Mouse (Mus musculus): Measurements from ENCODE around the gene Olfr804.

The Olfr804 gene

GRCm38 (mm10) chr10:129702910-129703309 is at the start of gene Olfr804:
Gene Olfr804 (plus strand): TSS chr10:129703210.
- DNase-seq (ENCODE audit: low spot score): no peak

DNA sequence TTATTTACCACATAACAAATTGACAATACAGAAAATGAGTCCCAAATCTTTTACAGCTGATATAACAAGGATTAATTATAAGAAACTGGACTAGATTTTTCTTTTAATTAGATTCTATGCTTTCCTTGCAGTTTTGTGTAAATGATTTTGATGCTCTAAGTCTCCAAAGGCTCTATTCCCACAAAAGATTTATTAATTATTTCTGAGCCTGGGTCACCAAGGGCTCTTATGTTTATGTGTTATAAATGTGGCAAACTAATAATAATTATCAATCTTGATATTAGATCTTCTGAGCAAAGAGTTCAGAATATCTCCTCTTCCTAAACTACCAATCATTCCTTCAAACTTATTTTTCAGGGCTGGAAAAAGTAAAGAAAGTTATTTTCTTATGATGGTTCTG is 45.6 kb upstream of the Olfr804 start, which contains the start of gene Olfr800:
Olfr800 (plus strand) TSS at position 301 of the 400 bp plus-strand sequence.
- no peak for DNase-seq (ENCODE audit: low spot score)

DNA sequence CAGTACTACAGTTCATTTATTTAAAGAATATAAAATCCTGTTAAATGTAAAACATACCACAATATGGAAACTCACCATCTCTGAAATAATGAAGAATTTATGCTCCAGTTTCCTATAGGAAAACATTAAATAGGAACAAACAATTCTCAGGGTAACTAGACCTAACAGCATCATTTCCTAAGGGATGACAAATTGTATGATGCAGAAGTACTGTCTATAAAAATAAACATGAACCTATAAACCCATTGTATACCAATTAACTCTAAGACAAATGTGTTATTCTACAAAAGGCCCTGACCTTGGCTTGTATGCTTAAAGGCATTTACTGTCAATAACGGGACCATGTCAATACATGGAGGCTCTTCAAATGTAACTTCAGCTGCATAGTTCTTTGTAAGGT is 29.2 kb upstream of the Olfr804 start, which contains the start of gene Olfr801:
Olfr801 (minus strand) TSS at position 101 of the 400 bp plus-strand sequence.
- no peak for DNase-seq (ENCODE audit: low spot score)

DNA sequence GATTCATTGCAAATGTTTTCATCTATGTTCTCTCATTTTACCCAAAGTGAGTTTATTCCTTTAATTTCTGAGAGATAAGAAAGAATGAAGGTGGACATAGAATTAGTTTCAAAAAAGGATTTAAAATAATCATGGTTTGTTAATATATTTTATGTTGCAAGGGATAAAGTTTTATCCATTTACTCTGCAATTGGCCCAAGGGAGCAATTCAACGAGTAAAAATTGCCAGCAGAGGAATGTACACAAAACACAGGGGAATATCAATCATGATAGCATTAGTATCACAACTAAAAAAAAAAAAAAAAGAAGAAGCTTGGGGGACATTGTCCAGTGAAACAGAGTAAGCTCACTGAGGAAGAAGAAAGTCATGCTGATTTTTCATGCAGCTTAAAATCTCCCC is 14.9 kb upstream of the Olfr804 start, which contains the start of gene Olfr802:
Olfr802 (minus strand) TSS at position 101 of the 400 bp plus-strand sequence.
- no peak for DNase-seq (ENCODE audit: low spot score)

DNA sequence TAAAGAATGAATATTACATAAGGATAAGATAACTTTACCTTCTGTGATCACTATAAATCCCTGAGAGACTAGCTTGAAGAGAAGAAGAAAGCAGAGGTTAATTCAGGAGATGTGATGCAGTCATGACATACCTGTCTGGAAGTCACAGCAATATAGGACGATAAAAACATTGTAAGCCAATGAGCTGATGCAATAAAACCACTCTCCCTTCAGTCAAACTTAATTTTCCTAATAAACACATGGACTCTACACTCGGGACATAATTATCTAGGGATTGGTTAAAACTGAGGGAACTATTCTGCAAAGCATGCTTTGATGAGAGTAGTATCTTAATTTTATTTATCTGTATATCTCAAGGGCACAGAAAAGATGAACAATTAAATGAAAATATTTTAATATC is 8.8 kb upstream of the Olfr804 start, which contains the start of gene Olfr803:
Olfr803 (minus strand) TSS at position 101 of the 400 bp plus-strand sequence.
- DNase-seq (ENCODE audit: low spot score): no peak

DNA sequence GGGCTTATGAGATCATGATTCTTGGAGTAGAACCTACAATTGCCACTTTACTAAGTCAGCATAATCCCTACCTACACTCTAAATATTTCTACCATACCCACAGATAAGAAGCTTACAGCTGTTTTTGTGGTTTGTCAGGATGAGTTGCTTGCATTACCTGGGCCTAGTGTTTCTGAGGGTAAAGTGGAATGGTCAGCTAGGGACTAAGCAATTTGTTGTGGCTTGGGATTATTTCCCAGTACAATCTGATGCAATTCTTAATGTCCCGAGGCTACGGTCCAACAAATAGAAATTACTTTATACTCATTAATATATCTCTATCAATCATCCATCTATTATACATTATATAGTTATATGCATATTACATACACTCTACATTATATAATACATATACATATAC is 26.3 kb downstream of the Olfr804 start, which contains the start of gene Olfr805:
Olfr805 (minus strand) TSS at position 101 of the 400 bp plus-strand sequence.
- no peak for DNase-seq (ENCODE audit: low spot score)

DNA sequence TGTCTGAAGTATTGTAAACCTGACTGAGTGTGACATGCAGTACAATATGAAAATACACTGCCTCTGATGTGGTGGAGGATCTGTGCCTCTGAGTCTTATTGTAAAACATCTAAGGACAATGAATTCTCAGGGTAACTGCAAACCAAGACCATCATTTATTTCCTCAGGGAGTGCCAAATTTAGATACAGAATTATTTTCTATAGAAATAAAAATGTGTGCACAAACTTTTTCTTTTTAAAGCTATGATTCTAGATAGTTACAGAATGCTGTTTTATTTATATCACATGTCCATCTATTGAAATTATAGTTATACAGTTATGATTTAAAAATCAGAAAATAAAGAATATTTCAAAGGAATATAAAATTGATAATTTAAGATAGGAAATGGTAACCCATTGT is 38.8 kb downstream of the Olfr804 start, which contains the start of gene Olfr806:
Olfr806 (minus strand) TSS at position 101 of the 400 bp plus-strand sequence.
- DNase-seq (ENCODE audit: low spot score): no peak

- DNase-seq (ENCODE audit: low spot score): no peak
These were observed 54.7 kb downstream of the Olfr804 start, which contains the start of gene Olfr807 for GRCm38 (mm10) chr10:129757693-129758092. Gene Olfr807 (minus strand): TSS chr10:129757793.

Measured in testis, postnatal 14 days (tissue).